Mouse (Mus musculus): ENCODE data around the gene Nmur1.

DNA sequence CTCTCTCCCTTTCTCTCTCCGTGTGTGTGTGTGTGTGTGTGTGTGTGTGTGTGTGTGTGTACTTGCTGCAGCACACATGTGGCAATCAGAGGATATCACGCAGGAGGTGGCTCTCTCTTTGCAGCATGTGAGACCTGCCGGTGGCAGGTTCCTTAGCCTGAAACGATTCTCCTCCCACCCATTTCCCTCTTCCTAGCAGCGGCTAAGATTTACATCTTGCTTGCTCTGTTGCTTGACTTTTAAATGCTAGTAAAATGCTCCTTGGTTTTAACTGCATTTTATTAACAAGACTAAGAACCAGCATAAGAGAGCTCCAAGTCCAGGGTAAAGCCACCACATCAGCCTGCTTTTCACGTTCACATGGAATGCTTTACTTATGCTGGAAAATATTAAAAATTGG, 47.4 kb downstream of the Nmur1 start:
- no peak for TF ChIP-seq CTCF (IDR thresholded peaks at IDR 0.05 in 2 of 3, conservative IDR thresholded peaks at IDR 0.05 in 1 of 3; ENCODE audit: control insufficient read depth in 1 of 3, insufficient read depth in 1 of 3, low read depth in 2 of 3, low read length in 3 of 3, poor library complexity in 1 of 3, severe bottlenecking in 1 of 3)
- TF ChIP-seq GATA1 (IDR thresholded peaks at IDR 0.05; ENCODE audit: low read depth, low read length): no peak
- no peak for TF ChIP-seq EP300 (IDR thresholded peaks at IDR 0.05; ENCODE audit: low read depth in 1 of 2, low read length in 2 of 2)
- no peak for TF ChIP-seq POLR2A (IDR thresholded peaks at IDR 0.05; ENCODE audit: control insufficient read depth in 1 of 2, insufficient read depth in 1 of 2, low read depth in 1 of 2, low read length in 2 of 2, poor library complexity in 1 of 2)
- no peak for TF ChIP-seq TCF12 (IDR thresholded peaks at IDR 0.05; ENCODE audit: low read depth, low read length)
